Mouse (Mus musculus): ENCODE results near the gene Bcl2a1b. TPM values are rescaled to one million over a fixed set of nuclear protein-coding genes. Genes with fewer than 3 reads are reported as not detected.
"Not testable (repeated sequence)": the region's sequence is repeated elsewhere in the genome, so short reads cannot be mapped to it uniquely, and the experiment has no call there.

Bcl2a1b gene
- total RNA-seq, 2 experiments from 2014 or later: not detected

GRCm38 (mm10) chr9:89238976-89239505 is 40.0 kb downstream of the Bcl2a1b start:
- ATAC-seq (replicated peaks; ENCODE audit: poor library complexity, severe bottlenecking): not testable (repeated sequence)

GRCm38 (mm10) chr9:89240516-89241019 is 41.6 kb downstream of the Bcl2a1b start:
- not testable (repeated sequence) for ATAC-seq (replicated peaks; ENCODE audit: poor library complexity, severe bottlenecking)

GRCm38 (mm10) chr9:89253400-89253799 is 54.4 kb downstream of the Bcl2a1b start:
- ATAC-seq (replicated peaks; ENCODE audit: poor library complexity, severe bottlenecking): peak; percentile 78

GRCm38 (mm10) chr9:89256556-89257335 is 57.7 kb downstream of the Bcl2a1b start:
- peak; percentile 84 for ATAC-seq (replicated peaks; ENCODE audit: poor library complexity, severe bottlenecking)

Other genes starting within 250 kb of the Bcl2a1b start
- not detected in 2 replicates for gene Bcl2a1a, start 242.3 kb upstream of the Bcl2a1b start, total RNA-seq (2014; fragmentation: Nextera tagmentation)
- gene Bcl2a1a, start 242.3 kb upstream of the Bcl2a1b start, total RNA-seq (2017): 1.0 TPM in 1 of 2 replicates, not detected in the other
- not detected in 2 replicates for gene Trim43b, start 106.4 kb upstream of the Bcl2a1b start, total RNA-seq (2014; fragmentation: Nextera tagmentation)
- gene Trim43b, start 106.4 kb upstream of the Bcl2a1b start, total RNA-seq (2017): not detected in 2 replicates
- gene Gm29094, start 170 bp downstream of the Bcl2a1b start, total RNA-seq (2014; fragmentation: Nextera tagmentation): not detected in 2 replicates
- 1.1 TPM in 1 of 2 replicates, not detected in the other for gene Gm29094, start 170 bp downstream of the Bcl2a1b start, total RNA-seq (2017)
- 34.7 and 46.4 TPM in 2 replicates for gene Mthfs, start 11.5 kb downstream of the Bcl2a1b start, total RNA-seq (2014; fragmentation: Nextera tagmentation)
- 11.1 and 33.7 TPM in 2 replicates for gene Mthfs, start 11.5 kb downstream of the Bcl2a1b start, total RNA-seq (2017)

Data from granulocyte monocyte progenitor cell, adult 5-6 weeks (primary cell).